Mouse (Mus musculus): ENCODE results near the gene Ppp1r15a. TPM values are rescaled to one million over a fixed set of nuclear protein-coding genes. Genes with fewer than 3 reads are reported as not detected.
A peak's percentile ranks its signal among the peaks of the same experiment; 100 is the strongest.

Gene Ppp1r15a
- polyA plus RNA-seq, 1 experiment: 28.2 TPM

DNA sequence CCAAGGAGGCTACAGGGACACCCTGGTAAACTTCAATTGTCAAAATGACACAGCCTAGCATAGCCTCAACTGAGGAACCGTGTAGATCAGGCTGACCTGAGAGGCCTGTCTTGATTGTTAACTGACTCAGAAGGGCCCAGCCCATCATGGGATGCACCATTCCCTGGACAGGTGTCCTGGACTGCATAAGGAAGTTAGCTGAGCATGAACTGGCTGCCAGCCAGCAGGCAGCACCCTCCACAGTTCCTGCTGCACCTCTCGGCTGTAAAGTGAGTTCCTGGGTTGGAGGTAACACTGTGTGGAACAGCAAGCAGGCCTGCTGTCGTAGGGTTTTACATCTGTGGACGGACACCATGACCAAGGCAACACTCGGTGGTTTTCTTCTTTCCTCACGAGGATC, 18.5 kb downstream of the Ppp1r15a start:
- H3K4me3 ChIP-seq (ENCODE audit: insufficient read depth, low read depth, low read length): no peak overlapping the region
- peaks cover 15% of the 10 kb centered on the region for H3K4me1 ChIP-seq (ENCODE audit: control insufficient read depth, insufficient read depth, low read length)
- H3K27me3 ChIP-seq (replicated peaks; ENCODE audit: control insufficient read depth, insufficient read depth, low read length): no peaks in the 10 kb centered on the region
- no peak for TF ChIP-seq POLR2A (IDR thresholded peaks at IDR 0.05; ENCODE audit: low read depth, low read length)
- TF ChIP-seq CTCF (conservative IDR thresholded peaks at IDR 0.05; ENCODE audit: insufficient read depth, insufficient read length, low read depth, low read length): no peak
- peak; percentile 48 for DNase-seq
- no peaks in the 10 kb centered on the region; the same call in 1 of the 2 replicates for H3K36me3 ChIP-seq (ENCODE audit: control insufficient read depth, insufficient read depth, low read length)
- WGBS: 73% methylated on average over 6 of the region's 6 CpGs
- no peak overlapping the region for H3K27ac ChIP-seq (ENCODE audit: insufficient read depth, low read depth, low read length)

DNA sequence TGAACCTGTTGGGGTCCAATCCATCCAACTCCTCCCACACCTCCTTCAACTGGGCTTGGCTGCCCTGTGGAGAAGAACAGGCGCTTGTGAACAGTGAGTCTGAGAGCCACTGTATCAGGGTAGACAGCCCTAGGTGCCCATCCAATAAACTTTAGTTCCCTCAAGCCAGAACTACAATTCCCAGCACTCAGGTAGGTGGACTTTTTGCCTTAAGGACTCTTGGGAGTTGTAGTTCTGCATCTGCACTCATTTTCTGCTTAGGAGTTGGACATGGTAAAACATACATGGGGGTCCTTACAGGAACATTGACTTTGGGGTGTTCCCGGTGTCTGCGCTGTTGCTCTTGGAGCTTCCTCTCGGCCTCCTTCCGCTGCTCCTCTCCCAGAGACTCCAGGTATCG, 27.6 kb downstream of the Ppp1r15a start:
- H3K36me3 ChIP-seq (ENCODE audit: control insufficient read depth, insufficient read depth, low read length): no peaks in the 10 kb centered on the region; the same call in 1 of the 2 replicates

DNA sequence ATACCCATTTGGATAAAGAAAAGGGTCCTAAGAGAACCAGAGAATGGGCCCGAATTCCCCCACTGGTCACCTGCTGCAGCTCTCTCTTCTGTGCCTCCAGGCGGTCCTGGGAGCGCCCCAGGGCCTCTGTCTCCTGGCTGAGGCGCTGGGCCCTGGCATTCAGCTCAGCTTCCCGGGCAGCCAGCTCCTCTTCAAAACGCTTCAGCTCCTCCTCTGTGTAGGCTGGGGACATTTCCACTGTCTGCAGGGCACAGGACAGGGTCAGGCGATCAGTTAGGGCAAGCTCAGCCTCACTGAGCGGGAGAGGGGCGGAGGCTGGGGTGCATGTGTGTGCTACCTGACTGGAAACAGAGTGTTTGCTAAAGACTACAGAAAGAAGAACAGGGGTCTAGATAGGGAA, 31.5 kb downstream of the Ppp1r15a start:
- Histone ChIP-seq H3K4me1 (ENCODE audit: control insufficient read depth, insufficient read depth, low read length) (peaks cover 4% of the 10 kb centered on the region; the same call in 1 of the 2 replicates), H3K4me3 (ENCODE audit: insufficient read depth, low read depth, low read length) (no peak overlapping the region), H3K27ac (ENCODE audit: insufficient read depth, low read depth, low read length) (no peak overlapping the region), H3K36me3 (ENCODE audit: control insufficient read depth, insufficient read depth, low read length) (no peaks in the 10 kb centered on the region; the same call in 1 of the 2 replicates), H3K27me3 (replicated peaks; ENCODE audit: control insufficient read depth, insufficient read depth, low read length) (no peaks in the 10 kb centered on the region)
- DNase-seq: no peak
- WGBS: 85% methylated on average over 9 of the region's 9 CpGs
- TF ChIP-seq POLR2A (IDR thresholded peaks at IDR 0.05; ENCODE audit: low read depth, low read length) (no peak), CTCF (conservative IDR thresholded peaks at IDR 0.05; ENCODE audit: insufficient read depth, insufficient read length, low read depth, low read length) (no peak)

More for the DNA sequence above, 27.6 kb downstream of the Ppp1r15a start:
- DNase-seq: no peak
- Histone ChIP-seq H3K4me3 (ENCODE audit: insufficient read depth, low read depth, low read length) (no peak overlapping the region), H3K27me3 (replicated peaks; ENCODE audit: control insufficient read depth, insufficient read depth, low read length) (no peaks in the 10 kb centered on the region), H3K27ac (ENCODE audit: insufficient read depth, low read depth, low read length) (no peak overlapping the region), H3K4me1 (ENCODE audit: control insufficient read depth, insufficient read depth, low read length) (no peaks in the 10 kb centered on the region)
- TF ChIP-seq POLR2A (IDR thresholded peaks at IDR 0.05; ENCODE audit: low read depth, low read length) (no peak), CTCF (conservative IDR thresholded peaks at IDR 0.05; ENCODE audit: insufficient read depth, insufficient read length, low read depth, low read length) (no peak)
- 98% methylated on average over 6 of the region's 6 CpGs for WGBS

DNA sequence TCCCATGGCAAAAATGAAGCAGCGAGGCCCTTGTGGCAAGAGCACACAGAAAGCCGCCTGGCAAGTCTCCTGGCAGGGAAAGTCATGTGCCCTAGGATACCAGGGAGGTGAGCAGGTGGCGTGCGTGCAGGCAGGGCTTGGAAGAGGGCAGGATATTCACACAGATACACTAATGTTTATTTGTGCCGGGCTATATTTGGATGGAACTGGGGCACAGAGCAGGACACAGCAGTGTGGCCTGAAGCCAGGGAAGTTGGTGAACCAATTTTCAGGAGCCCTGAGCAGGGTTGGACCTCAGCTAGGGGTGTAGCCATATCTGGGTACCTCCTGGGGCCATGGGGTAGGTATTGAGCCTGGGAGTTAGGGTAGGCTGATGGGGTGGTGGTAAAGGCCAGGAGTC, 33.1 kb downstream of the Ppp1r15a start:
- peaks cover 10% of the 10 kb centered on the region for H3K4me1 ChIP-seq (ENCODE audit: control insufficient read depth, insufficient read depth, low read length)
- WGBS: 74% methylated on average over 5 of the region's 5 CpGs

DNA sequence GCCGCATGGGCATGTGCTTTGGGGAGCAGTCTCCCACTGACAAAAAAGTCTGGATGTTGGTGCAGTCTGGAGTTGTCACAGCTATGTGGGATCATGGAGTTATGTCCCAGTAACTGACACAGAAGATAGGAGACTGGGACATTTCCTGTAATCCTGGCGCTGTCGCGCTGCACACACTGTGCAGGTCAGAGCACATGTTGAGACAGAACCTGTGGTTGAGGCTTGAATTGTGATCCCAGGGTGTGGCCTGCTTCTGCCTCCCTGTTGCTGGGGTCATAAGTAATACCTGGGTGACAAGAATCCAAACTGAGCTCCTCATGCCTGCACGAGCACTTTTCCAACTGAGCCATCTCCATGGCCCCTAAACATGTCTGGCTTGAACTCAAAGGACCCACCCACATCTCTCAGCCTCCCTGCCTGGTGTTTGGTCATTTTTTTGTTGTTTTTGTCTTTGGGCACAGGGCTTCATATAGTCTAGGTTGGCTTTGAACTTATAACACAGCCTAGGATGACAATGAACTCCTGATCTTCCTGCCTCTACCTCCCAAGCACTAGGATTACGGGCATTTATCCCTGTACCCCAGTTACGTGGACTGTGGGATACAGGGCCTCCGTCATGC, 33.7 kb downstream of the Ppp1r15a start:
- no peak overlapping the region for H3K4me3 ChIP-seq (ENCODE audit: insufficient read depth, low read depth, low read length)
- H3K27me3 ChIP-seq (replicated peaks; ENCODE audit: control insufficient read depth, insufficient read depth, low read length): no peaks in the 10 kb centered on the region
- DNase-seq: no peak
- peaks cover 10% of the 10 kb centered on the region for H3K4me1 ChIP-seq (ENCODE audit: control insufficient read depth, insufficient read depth, low read length)
- H3K27ac ChIP-seq (ENCODE audit: insufficient read depth, low read depth, low read length): no peak overlapping the region
- TF ChIP-seq CTCF (conservative IDR thresholded peaks at IDR 0.05; ENCODE audit: insufficient read depth, insufficient read length, low read depth, low read length) (no peak), POLR2A (IDR thresholded peaks at IDR 0.05; ENCODE audit: low read depth, low read length) (no peak)
- 95% methylated on average over 8 of the region's 8 CpGs for whole genome bisulfite sequencing
- no peaks in the 10 kb centered on the region; the same call in 1 of the 2 replicates for H3K36me3 ChIP-seq (ENCODE audit: control insufficient read depth, insufficient read depth, low read length)

More for the DNA sequence above, 33.1 kb downstream of the Ppp1r15a start:
- TF ChIP-seq CTCF (conservative IDR thresholded peaks at IDR 0.05; ENCODE audit: insufficient read depth, insufficient read length, low read depth, low read length): no peak
- no peak for TF ChIP-seq POLR2A (IDR thresholded peaks at IDR 0.05; ENCODE audit: low read depth, low read length)
- no peaks in the 10 kb centered on the region for H3K27me3 ChIP-seq (replicated peaks; ENCODE audit: control insufficient read depth, insufficient read depth, low read length)
- no peaks in the 10 kb centered on the region; the same call in 1 of the 2 replicates for H3K36me3 ChIP-seq (ENCODE audit: control insufficient read depth, insufficient read depth, low read length)
- no peak overlapping the region for H3K27ac ChIP-seq (ENCODE audit: insufficient read depth, low read depth, low read length)
- no peak overlapping the region for H3K4me3 ChIP-seq (ENCODE audit: insufficient read depth, low read depth, low read length)
- no peak for DNase-seq

DNA sequence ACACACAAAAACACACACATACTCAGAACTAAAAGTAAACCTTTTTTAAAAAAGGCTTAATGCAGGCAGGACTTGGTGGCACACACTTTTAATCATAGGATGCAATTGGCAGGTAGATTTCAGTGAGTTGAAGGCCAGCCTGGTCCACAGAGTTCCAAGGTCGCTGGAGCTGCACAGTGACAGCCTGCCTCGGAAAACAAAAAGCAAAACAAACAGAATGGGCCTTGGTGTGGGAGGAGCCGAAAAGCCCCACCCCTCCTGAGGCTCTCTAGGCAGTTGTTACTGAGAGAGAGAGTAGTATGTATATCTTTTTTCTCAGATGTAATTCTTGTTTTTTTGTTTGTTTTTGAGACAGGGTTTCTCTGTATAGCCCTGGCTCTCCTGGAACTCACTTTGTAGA, 34.8 kb downstream of the Ppp1r15a start:
- H3K27ac ChIP-seq (ENCODE audit: insufficient read depth, low read depth, low read length): no peak overlapping the region; the same call in 1 of the 2 replicates
- DNase-seq: peak; percentile 72
- H3K4me1 ChIP-seq (ENCODE audit: control insufficient read depth, insufficient read depth, low read length): peaks cover 10% of the 10 kb centered on the region
- H3K4me3 ChIP-seq (ENCODE audit: insufficient read depth, low read depth, low read length): no peak overlapping the region
- TF ChIP-seq POLR2A (IDR thresholded peaks at IDR 0.05; ENCODE audit: low read depth, low read length) (no peak), CTCF (conservative IDR thresholded peaks at IDR 0.05; ENCODE audit: insufficient read depth, insufficient read length, low read depth, low read length) (no peak)
- no peaks in the 10 kb centered on the region; the same call in 1 of the 2 replicates for H3K36me3 ChIP-seq (ENCODE audit: control insufficient read depth, insufficient read depth, low read length)
- no peaks in the 10 kb centered on the region for H3K27me3 ChIP-seq (replicated peaks; ENCODE audit: control insufficient read depth, insufficient read depth, low read length)
- WGBS: 7% methylated on average over 3 of the region's 3 CpGs

DNA sequence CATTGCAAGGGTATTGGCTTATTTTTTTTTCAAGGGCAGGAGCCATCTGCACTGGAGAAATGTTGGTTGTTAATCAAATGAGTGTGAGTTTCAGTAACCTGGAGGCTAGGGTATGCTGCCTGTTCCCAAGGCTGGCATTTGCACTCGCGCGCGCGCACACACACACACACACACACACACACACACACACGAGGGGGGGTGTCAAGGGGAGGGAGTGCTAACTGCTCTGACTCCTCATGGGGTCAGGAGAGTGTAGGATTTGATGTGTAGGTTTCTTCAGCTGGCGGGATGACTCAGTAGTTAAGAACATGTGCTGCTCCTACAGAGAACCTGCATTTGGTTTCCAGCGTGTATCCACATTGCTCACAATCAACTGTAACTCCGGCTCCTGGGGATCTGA, 35.2 kb downstream of the Ppp1r15a start:
- Histone ChIP-seq H3K4me1 (ENCODE audit: control insufficient read depth, insufficient read depth, low read length) (peaks cover 10% of the 10 kb centered on the region), H3K4me3 (ENCODE audit: insufficient read depth, low read depth, low read length) (no peak overlapping the region), H3K36me3 (ENCODE audit: control insufficient read depth, insufficient read depth, low read length) (no peaks in the 10 kb centered on the region; the same call in 1 of the 2 replicates), H3K27ac (ENCODE audit: insufficient read depth, low read depth, low read length) (no peak overlapping the region; the same call in 1 of the 2 replicates), H3K27me3 (replicated peaks; ENCODE audit: control insufficient read depth, insufficient read depth, low read length) (no peaks in the 10 kb centered on the region)
- TF ChIP-seq POLR2A (IDR thresholded peaks at IDR 0.05; ENCODE audit: low read depth, low read length) (no peak), CTCF (conservative IDR thresholded peaks at IDR 0.05; ENCODE audit: insufficient read depth, insufficient read length, low read depth, low read length) (no peak)
- WGBS: 50% methylated on average over 9 of the region's 9 CpGs
- no peak for DNase-seq
